Mouse (Mus musculus) liver, adult 2 months (tissue): ENCODE measurements at regions not wholly inside any gene's neighbourhood (a gene's known extent, or its start where the extent isn't known, plus 50 kb on each side); places are given as distances from the start of the nearest gene placed in this dataset.

Source experiments
- CTCF ChIP-seq: fragments of 200-500 bp; IDR thresholded peaks from 2 replicates; pipeline ENCODE4 v1.5.1; 2011; ENCODE audit warnings: low read depth, low read length, control low read depth
- POLR2A ChIP-seq: fragments of 200-500 bp; IDR thresholded peaks from 2 replicates; pipeline ENCODE4 v1.6.1; 2011; ENCODE audit warnings: low read length, control low read depth; ENCODE audit not compliant: insufficient read depth; ENCODE audit errors: extremely low read depth

- TF ChIP-seq POLR2A (no peak), CTCF (no peak)
Measured at GRCm38 (mm10) chr10:87752117-87752516, 105.9 kb upstream of the Igf1 start.
